Mouse (Mus musculus) CH12.LX (cell line): ENCODE measurements around the gene Pde4dip. TPM values are rescaled to one million over a fixed set of nuclear protein-coding genes. Genes with fewer than 3 reads are reported as not detected.

Experiments
- DNase-seq: peaks from one replicate; pipeline ENCODE4 v3.0.0-alpha.2; 2013; ENCODE audit errors: extremely low read depth
- H3K27ac ChIP-seq: 2 replicates; pipeline ENCODE4 v1.5.1; 2012; ENCODE audit warnings: low read depth, mild to moderate bottlenecking, control low read depth, moderate library complexity; ENCODE audit not compliant: insufficient read depth
- H3K27me3 ChIP-seq: replicated peaks from 2 replicates; pipeline ENCODE3; 2012; ENCODE audit warnings: inconsistent platforms
- H3K36me3 ChIP-seq, 2 experiments: replicated peaks in 1 of 2; 2 replicates each; pipeline versions ENCODE3 to v1.6.1; 2012; ENCODE audit warnings: inconsistent platforms in 1 of 2, low read length in 1 of 2, mild to moderate bottlenecking in 1 of 2, mixed read lengths in 1 of 2, moderate library complexity in 1 of 2; ENCODE audit not compliant: control insufficient read depth in 1 of 2, insufficient read depth in 1 of 2
- H3K4me1 ChIP-seq, 2 experiments: 2 replicates each; pipeline ENCODE4 v1.6.1; 2012; ENCODE audit warnings: inconsistent platforms in 1 of 2, moderate library complexity in 1 of 2; ENCODE audit not compliant: insufficient read depth in 2 of 2, control insufficient read depth in 1 of 2
- H3K4me2 ChIP-seq: 2 replicates; pipeline ENCODE4 v1.6.1; 2012; ENCODE audit warnings: low read depth, mild to moderate bottlenecking, control low read depth; ENCODE audit not compliant: poor library complexity, insufficient read depth, severe bottlenecking
- H3K4me3 ChIP-seq, 3 experiments: fragments of 150-350 bp in 1 of 3; sonication (generic) in 1 of 3; replicated peaks in 1 of 3; 2 replicates each; pipeline versions ENCODE3 to v1.5.1; 2011 to 2012; ENCODE audit warnings: low read depth in 2 of 3, low read length in 2 of 3, mild to moderate bottlenecking in 2 of 3, moderate library complexity in 2 of 3, control low read depth in 1 of 3, improper control_type of control experiment in 1 of 3, inconsistent platforms in 1 of 3, mixed read lengths in 1 of 3; ENCODE audit not compliant: poor library complexity in 1 of 3
- H3K79me2 ChIP-seq: replicated peaks from 2 replicates; pipeline ENCODE4 v1.6.1; 2012; ENCODE audit warnings: mild to moderate bottlenecking, moderate library complexity; ENCODE audit not compliant: control insufficient read depth, poor library complexity, insufficient read depth, severe bottlenecking; ENCODE audit errors: extremely low read depth
- H3K9ac ChIP-seq: 2 replicates; pipeline ENCODE4 v1.6.1; 2012; ENCODE audit warnings: low read depth, mild to moderate bottlenecking, control low read depth, moderate library complexity; ENCODE audit not compliant: insufficient read depth
- H3K9me3 ChIP-seq: replicated peaks from 2 replicates; pipeline ENCODE3; 2012; ENCODE audit warnings: low read length, inconsistent platforms, mixed read lengths
- BHLHE40 ChIP-seq: IDR thresholded peaks from 2 replicates; pipeline ENCODE4 v1.6.1; 2011; ENCODE audit warnings: mild to moderate bottlenecking, low read depth, low read length, improper control_type of control experiment
- CHD1 ChIP-seq: IDR thresholded peaks from 2 replicates; pipeline ENCODE4 v1.6.1; 2012; ENCODE audit warnings: low read depth, low read length, improper control_type of control experiment, inconsistent platforms
- CHD2 ChIP-seq: IDR thresholded peaks from 2 replicates; pipeline ENCODE4 v1.6.1; 2011; ENCODE audit warnings: low read length, improper control_type of control experiment
- CTCF ChIP-seq, 2 experiments: IDR thresholded peaks in 1 of 2; conservative IDR thresholded peaks in 1 of 2; 2 replicates each; pipeline ENCODE4 v1.5.1; 2011 to 2012; ENCODE audit warnings: low read depth in 2 of 2, low read length in 2 of 2, improper control_type of control experiment in 1 of 2, inconsistent platforms in 1 of 2, mild to moderate bottlenecking in 1 of 2, moderate library complexity in 1 of 2
- E2F4 ChIP-seq: IDR thresholded peaks from 2 replicates; pipeline ENCODE4 v1.6.1; 2011; ENCODE audit warnings: low read depth, low read length, improper control_type of control experiment; ENCODE audit not compliant: insufficient replicate concordance
- ELF1 ChIP-seq: IDR thresholded peaks from 2 replicates; pipeline ENCODE4 v1.6.1; 2014; ENCODE audit warnings: low read depth, mild to moderate bottlenecking, inconsistent platforms, low read length, improper control_type of control experiment
- EP300 ChIP-seq: IDR thresholded peaks from 2 replicates; pipeline ENCODE4 v1.6.1; 2011; ENCODE audit warnings: low read length, improper control_type of control experiment
- ETS1 ChIP-seq: conservative IDR thresholded peaks from 2 replicates; pipeline ENCODE4 v1.6.1; 2012; ENCODE audit warnings: low read depth, mild to moderate bottlenecking, inconsistent platforms, low read length, improper control_type of control experiment, moderate library complexity
- GABPA ChIP-seq: IDR thresholded peaks from 2 replicates; pipeline ENCODE4 v1.6.1; 2012; ENCODE audit warnings: low read depth, low read length, improper control_type of control experiment, inconsistent platforms; ENCODE audit not compliant: insufficient replicate concordance
- HCFC1 ChIP-seq: IDR thresholded peaks from 2 replicates; pipeline ENCODE4 v1.6.1; 2012; ENCODE audit warnings: low read depth, mild to moderate bottlenecking, inconsistent platforms, low read length, improper control_type of control experiment
- IRF4 ChIP-seq: IDR thresholded peaks from 2 replicates; pipeline ENCODE4 v1.6.1; 2014; ENCODE audit warnings: low read depth, mild to moderate bottlenecking, inconsistent platforms, low read length, improper control_type of control experiment
- JUND ChIP-seq: conservative IDR thresholded peaks from 2 replicates; pipeline ENCODE4 v1.6.1; 2011; ENCODE audit warnings: low read depth, low read length, improper control_type of control experiment
- MAFK ChIP-seq: IDR thresholded peaks from 2 replicates; pipeline ENCODE4 v1.6.1; 2011; ENCODE audit warnings: low read length, improper control_type of control experiment; ENCODE audit not compliant: insufficient replicate concordance
- MEF2A ChIP-seq: IDR thresholded peaks from 2 replicates; pipeline ENCODE4 v1.6.1; 2014; ENCODE audit warnings: low read depth, mild to moderate bottlenecking, inconsistent platforms, low read length, improper control_type of control experiment, borderline replicate concordance
- MXI1 ChIP-seq: IDR thresholded peaks from 2 replicates; pipeline ENCODE4 v1.6.1; 2011; ENCODE audit warnings: mild to moderate bottlenecking, low read depth, low read length, improper control_type of control experiment
- MYC ChIP-seq: IDR thresholded peaks from 2 replicates; pipeline ENCODE4 v1.6.1; 2011; ENCODE audit warnings: low read depth, mild to moderate bottlenecking, improper control_type of control experiment, low read length
- NRF1 ChIP-seq: IDR thresholded peaks from 2 replicates; pipeline ENCODE4 v1.6.1; 2014; ENCODE audit warnings: low read depth, mild to moderate bottlenecking, inconsistent platforms, low read length, improper control_type of control experiment, moderate library complexity
- POLR2A ChIP-seq: IDR thresholded peaks from 2 replicates; pipeline ENCODE4 v1.6.1; 2011; ENCODE audit warnings: low read depth, mild to moderate bottlenecking, improper control_type of control experiment, low read length
- RAD21 ChIP-seq: IDR thresholded peaks from 2 replicates; pipeline ENCODE4 v1.6.1; 2011; ENCODE audit warnings: low read depth, mild to moderate bottlenecking, low read length, improper control_type of control experiment, moderate library complexity
- SMC3 ChIP-seq: IDR thresholded peaks from 2 replicates; pipeline ENCODE4 v1.6.1; 2011; ENCODE audit warnings: low read depth, low read length, improper control_type of control experiment
- TCF12 ChIP-seq: IDR thresholded peaks from 2 replicates; pipeline ENCODE4 v1.6.1; 2014; ENCODE audit warnings: low read depth, mild to moderate bottlenecking, inconsistent platforms, low read length, improper control_type of control experiment
- USF1 ChIP-seq: IDR thresholded peaks from 2 replicates; pipeline ENCODE4 v1.6.1; 2014; ENCODE audit warnings: low read depth, mild to moderate bottlenecking, inconsistent platforms, low read length, improper control_type of control experiment
- ZMIZ1 ChIP-seq: IDR thresholded peaks from 2 replicates; pipeline ENCODE4 v1.6.1; 2012; ENCODE audit warnings: low read depth, mild to moderate bottlenecking, inconsistent platforms, low read length, improper control_type of control experiment
- dilution Hi-C: fragments of 300-500 bp; cut with MboI; formaldehyde crosslinking; loops from 2 replicates; pipeline ENCODE4 v1.14.3; 2020; ENCODE audit warnings: low sequenced_read_pairs; ENCODE audit not compliant: extremely low pct_unique_long_range_greater_than_20kb, extremely low pct_ligation_motif_present
- in situ Hi-C: fragments of 300-500 bp; cut with MboI; formaldehyde crosslinking; loops from 3 replicates; pipeline ENCODE4 v1.14.3; 2019; ENCODE audit warnings: low sequenced_read_pairs, low pct_ligation_motif_present, low pct_unique_long_range_greater_than_20kb, mixed read lengths
- polyA plus RNA-seq: library from polyadenylated mRNA; unstranded; fragments of >175 nt; gene quantifications from 2 replicates; pipeline ENCODE4 v1.2.1, GENCODE M21; 2012; ENCODE audit warnings: low read depth; ENCODE audit not compliant: insufficient read length
- total RNA-seq, 2 experiments: library from RNA; depleted of rRNA; stranded (reverse); fragments of 300-350 nt in 1 of 2; fragments of >200 nt in 1 of 2; gene quantifications; 2 replicates each; pipeline ENCODE4 v1.2.3; 2012 to 2014

Gene Pde4dip
- total and polyA plus RNA-seq, 3 experiments: 12.4 to 21.7 (median 15.2) TPM

GRCm38 (mm10) chr3:97734259-97734658 lies 154.2 kb downstream of the Pde4dip start:
- H3K4me3 ChIP-seq: no peak overlapping the region
- dilution Hi-C loops: no loop called here
- peaks cover 2 to 26% of the 10 kb centered on the region in 2 experiments for H3K36me3 ChIP-seq

DNA sequence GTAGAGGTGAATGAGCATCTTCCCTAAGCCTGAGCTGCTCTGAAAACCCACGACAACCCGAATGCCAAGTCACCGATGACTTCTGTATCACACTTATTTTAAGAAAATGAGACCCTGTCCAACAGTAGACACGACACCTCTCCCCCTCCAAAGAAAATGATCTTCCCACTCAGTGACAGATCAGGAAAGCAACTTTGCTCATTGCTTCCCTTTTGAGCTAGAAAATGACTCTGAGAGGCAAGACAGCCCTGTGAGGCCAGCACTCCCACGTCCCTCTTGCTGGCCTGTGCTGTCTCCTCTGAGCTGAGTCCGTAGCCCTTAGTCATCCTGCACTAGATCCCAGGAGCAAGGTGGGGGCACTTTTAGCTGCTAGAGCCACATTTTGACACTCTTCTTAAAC lies 155.9 kb downstream of the Pde4dip start:
- Histone ChIP-seq H3K4me3 (no peak overlapping the region), H3K4me1 (no peaks in the 10 kb centered on the region), H3K79me2 (no peaks in the 10 kb centered on the region), H3K27ac (no peak overlapping the region), H3K27me3 (no peaks in the 10 kb centered on the region), H3K4me2 (no peak overlapping the region), H3K9ac (no peak overlapping the region), H3K9me3 (no peaks in the 10 kb centered on the region), H3K36me3 (peaks cover 0 to 14% of the 10 kb centered on the region in 2 experiments)
- no peak for TF ChIP-seq ZMIZ1
- no peak for TF ChIP-seq MAFK
- in situ Hi-C loops: no loop called here
- dilution Hi-C loops: no loop called here
- no peak for DNase-seq

More at GRCm38 (mm10) chr3:97734259-97734658, 154.2 kb downstream of the Pde4dip start:
- Histone ChIP-seq H3K4me2 (no peak overlapping the region), H3K9me3 (no peaks in the 10 kb centered on the region), H3K27ac (no peak overlapping the region), H3K27me3 (no peaks in the 10 kb centered on the region), H3K79me2 (no peaks in the 10 kb centered on the region), H3K9ac (no peak overlapping the region), H3K4me1 (no peaks in the 10 kb centered on the region)
- in situ Hi-C loops: no loop called here
- no peak for TF ChIP-seq JUND
- TF ChIP-seq ZMIZ1: no peak
- TF ChIP-seq RAD21: no peak
- TF ChIP-seq TCF12: no peak
- no peak for TF ChIP-seq CHD1
- no peak for TF ChIP-seq SMC3
- no peak for TF ChIP-seq USF1
- no peak for TF ChIP-seq HCFC1
- TF ChIP-seq POLR2A: no peak
- no peak for TF ChIP-seq GABPA
- no peak for TF ChIP-seq ELF1
- no peak for TF ChIP-seq E2F4
- TF ChIP-seq EP300: no peak
- TF ChIP-seq MXI1: no peak
- no peak for DNase-seq

DNA sequence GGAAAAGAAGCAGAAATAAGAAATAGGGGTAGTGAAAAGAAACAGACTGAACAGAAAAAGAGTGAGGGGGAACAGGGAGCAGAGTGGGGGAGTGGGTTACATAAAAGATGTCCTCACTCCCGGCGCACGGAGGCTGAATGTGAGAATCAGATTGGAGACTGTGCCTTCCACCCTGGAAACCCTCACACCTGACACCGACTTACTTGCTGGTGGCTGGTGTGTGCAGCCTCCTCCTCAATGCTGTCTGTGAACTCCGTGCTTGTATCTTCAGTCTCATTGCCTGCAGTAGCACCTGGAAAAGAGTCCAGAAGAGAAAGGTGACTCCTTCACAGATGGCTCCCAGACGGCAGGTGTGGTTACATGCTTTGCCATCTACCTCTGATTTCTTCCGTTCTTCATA lies 157.9 kb downstream of the Pde4dip start:
- DNase-seq: no peak
- TF ChIP-seq MYC: no peak
- no peak for TF ChIP-seq CHD2
- TF ChIP-seq EP300: no peak
- no peak for TF ChIP-seq IRF4
- no peak for TF ChIP-seq SMC3
- no peak for TF ChIP-seq MEF2A
- no peak for TF ChIP-seq BHLHE40
- TF ChIP-seq CTCF (conservative IDR thresholded peaks at IDR 0.05 in 1 of 2, IDR thresholded peaks at IDR 0.05 in 1 of 2; ENCODE audit: low read depth in 2 of 2, low read length in 2 of 2): no peak
- no peak for TF ChIP-seq ETS1
- no peak for TF ChIP-seq NRF1
- no peak for TF ChIP-seq GABPA
- peaks cover 0 to under 1% of the 10 kb centered on the region in 2 experiments for H3K36me3 ChIP-seq
- H3K9ac ChIP-seq: no peak overlapping the region
- H3K27me3 ChIP-seq: no peaks in the 10 kb centered on the region
- H3K4me2 ChIP-seq: no peak overlapping the region
- no peak overlapping the region for H3K4me3 ChIP-seq
- dilution Hi-C loops: no loop called here
- in situ Hi-C loops: no loop called here
- H3K79me2 ChIP-seq: no peaks in the 10 kb centered on the region
- H3K27ac ChIP-seq: no peak overlapping the region
- H3K4me1 ChIP-seq: no peaks in the 10 kb centered on the region
- no peaks in the 10 kb centered on the region for H3K9me3 ChIP-seq
